ENCODE assay signal across 8 mouse cellular contexts in genomic region chr4:41136454-41136805, GRCm38 (mm10). TPM values are rescaled to one million over a fixed set of nuclear protein-coding genes. Genes with fewer than 3 reads are reported as not detected.
DNase-seq lines count a peak whose midpoint lies in the region; ATAC-seq and TF ChIP-seq lines count a peak whose summit lies in the region.

No protein-coding gene starts in this region.

- no peaks in the 10 kb centered on the region for H3K27me3 ChIP-seq in cerebellum, adult 2 months (ENCODE audit: control insufficient read depth, insufficient read depth, low read length)
- no peaks in the 10 kb centered on the region for H3K27me3 ChIP-seq in intestine, postnatal 0 days (replicated peaks; ENCODE audit: control insufficient read depth, insufficient read depth, low read length)
- H3K27me3 ChIP-seq in lung, embryonic 16.5 days (ENCODE audit: control insufficient read depth, insufficient read depth, low read depth, low read length): no peaks in the 10 kb centered on the region
- H3K27me3 ChIP-seq in spleen, adult 2 months (ENCODE audit: control insufficient read depth, insufficient read depth, low read length): no peaks in the 10 kb centered on the region

- peak; percentile 41; the same call in 1 of the 2 replicates for TF ChIP-seq POLR2A in cerebellum, adult 2 months (IDR thresholded peaks at IDR 0.05; ENCODE audit: borderline replicate concordance, insufficient read depth, low read length)
- no peak for TF ChIP-seq POLR2A in spleen, adult 2 months (IDR thresholded peaks at IDR 0.05; ENCODE audit: low read depth, low read length)

- no peak for TF ChIP-seq CTCF in layer of hippocampus, adult 2 months (conservative IDR thresholded peaks at IDR 0.05)
- no peak for TF ChIP-seq CTCF in cerebellum, adult 2 months (IDR thresholded peaks at IDR 0.05; ENCODE audit: borderline replicate concordance, insufficient read depth, low read depth, low read length)
- TF ChIP-seq CTCF in intestine, postnatal 0 days (IDR thresholded peaks at IDR 0.05; ENCODE audit: low read depth): no peak
- no peak for TF ChIP-seq CTCF in spleen, adult 2 months (IDR thresholded peaks at IDR 0.05; ENCODE audit: extremely low read depth, insufficient read depth, insufficient read length, insufficient replicate concordance)

- intact Hi-C loops in gastrocnemius, postnatal 36 days (cut with DNase I): loop anchor here (10.0 kb wide), 1 partner anchor 248 kb away; no protein-coding TSS in a partner anchor

- H3K4me3 ChIP-seq in layer of hippocampus, adult 2 months: peak overlapping the region; percentile 82
- H3K4me3 ChIP-seq in cerebellum, adult 2 months (replicated peaks; ENCODE audit: insufficient read depth, low read depth, low read length): peak overlapping the region; percentile 98
- H3K4me3 ChIP-seq in intestine, postnatal 0 days (ENCODE audit: low read depth, low read length): peak overlapping the region; percentile 96
- H3K4me3 ChIP-seq in lung, embryonic 16.5 days (ENCODE audit: low read length): peak overlapping the region; percentile 80
- peak overlapping the region; percentile 98 for H3K4me3 ChIP-seq in spleen, adult 2 months (ENCODE audit: extremely low read depth, insufficient read depth, insufficient read length)

- ATAC-seq in intestine, postnatal 0 days: 0 out of 2 replicates have a peak, but pooled peaks have one; percentile 12
- no peak for ATAC-seq in lung, embryonic 16.5 days (ENCODE audit: low read depth)

- H3K4me1 ChIP-seq in cerebellum, adult 2 months (ENCODE audit: control insufficient read depth, insufficient read depth, low read length): no peaks in the 10 kb centered on the region
- peaks cover 4% of the 10 kb centered on the region for H3K4me1 ChIP-seq in intestine, postnatal 0 days (replicated peaks; ENCODE audit: control insufficient read depth, insufficient read depth, low read length)
- H3K4me1 ChIP-seq in lung, embryonic 16.5 days (replicated peaks; ENCODE audit: control insufficient read depth, insufficient read depth, low read length): peaks cover 6% of the 10 kb centered on the region; the same call in 1 of the 2 replicates
- peaks cover 9% of the 10 kb centered on the region; the same call in 1 of the 2 replicates for H3K4me1 ChIP-seq in spleen, adult 2 months (ENCODE audit: control insufficient read depth, insufficient read depth, insufficient read length)

- peak overlapping the region; percentile 97 for H3K9ac ChIP-seq in intestine, postnatal 0 days (ENCODE audit: low read depth, low read length)
- H3K9ac ChIP-seq in lung, embryonic 16.5 days (ENCODE audit: low read length): peak overlapping the region; percentile 99

- 0% methylated on average over 4 of the region's 4 CpGs for WGBS in cerebellum, adult 2 months
- WGBS in intestine, postnatal 0 days: 0% methylated on average over 4 of the region's 4 CpGs
- WGBS in lung, embryonic 16.5 days: 1% methylated on average over 4 of the region's 4 CpGs
- 0% methylated on average over 4 of the region's 4 CpGs for WGBS in spleen, adult 2 months

- peak overlapping the region; percentile 82 for H3K4me2 ChIP-seq in intestine, postnatal 0 days (replicated peaks; ENCODE audit: low read depth)
- H3K4me2 ChIP-seq in lung, embryonic 16.5 days (ENCODE audit: low read depth, low read length): peak overlapping the region; percentile 78

- no peak for DNase-seq in layer of hippocampus, adult 2 months (ENCODE audit: low spot score in 2 of 2)
- no peak for DNase-seq in layer of hippocampus, adult 9-11 months
- DNase-seq in cerebellum, adult 2 months: peak in 1 of 2 experiments; percentile 53
- peak; percentile 27 to 35 for DNase-seq in gastrocnemius, postnatal 36 days
- no peak for DNase-seq in spleen, adult 2 months (ENCODE audit: low read depth in 1 of 2, low spot score in 2 of 2)
- no peak for DNase-seq in Muller cell, postnatal 12 days (ENCODE audit: inconsistent ontology term)

- 0 out of 2 replicates have a peak, but pooled peaks cover 5% of the 10 kb centered on the region for H3K36me3 ChIP-seq in intestine, postnatal 0 days (ENCODE audit: control insufficient read depth, insufficient read depth)
- peaks cover 5% of the 10 kb centered on the region for H3K36me3 ChIP-seq in lung, embryonic 16.5 days (ENCODE audit: control insufficient read depth, insufficient read depth, low read length)
- H3K36me3 ChIP-seq in spleen, adult 2 months (ENCODE audit: control insufficient read depth, insufficient read depth, low read length): no peaks in the 10 kb centered on the region

- H3K27ac ChIP-seq in layer of hippocampus, adult 2 months: peak overlapping the region; percentile 96
- peak overlapping the region; percentile 99 for H3K27ac ChIP-seq in cerebellum, adult 2 months (ENCODE audit: insufficient read depth, low read length)
- H3K27ac ChIP-seq in intestine, postnatal 0 days (ENCODE audit: low read depth, low read length): peak overlapping the region; percentile 98
- H3K27ac ChIP-seq in lung, embryonic 16.5 days (ENCODE audit: low read length): peak overlapping the region; percentile 99
- H3K27ac ChIP-seq in spleen, adult 2 months (ENCODE audit: insufficient read depth, low read length): peak overlapping the region; percentile 92

- no peaks in the 10 kb centered on the region for H3K9me3 ChIP-seq in intestine, postnatal 0 days (ENCODE audit: control insufficient read depth)
- no peaks in the 10 kb centered on the region for H3K9me3 ChIP-seq in lung, embryonic 16.5 days (ENCODE audit: control insufficient read depth, low read length)

RNA-seq across cellular contexts. Expression of gene Ube2r2, which starts 0.9 kb away (rescaled TPM):
- 10 to 100 TPM; 77.3 to 81.1 TPM for total RNA-seq in layer of hippocampus, adult 2 months (2021)
- polyA plus RNA-seq in cerebellum, adult 2 months (2012; rRNA removed): 109 and 135 TPM in 2 replicates
- 100 to 1,000 TPM; 122 to 145 TPM for total RNA-seq in gastrocnemius, postnatal 36 days (2021)
- 64.5 and 67.9 TPM in 2 replicates for polyA plus RNA-seq in intestine, postnatal 0 days (2015; fragmentation: Nextera tagmentation; extraction: Ambion mirVana)
- polyA plus RNA-seq in lung, embryonic 16.5 days (2015; fragmentation: Nextera tagmentation; extraction: Ambion mirVana): 72.9 and 75.6 TPM in 2 replicates
- polyA plus RNA-seq in spleen, adult 2 months (2012; rRNA removed): 28.5 and 30.3 TPM in 2 replicates

RNA-seq across cellular contexts. Expression of gene Nol6, which starts 12.2 kb away (rescaled TPM):
- 100 to 1,000 TPM; 105 to 113 TPM for total RNA-seq in layer of hippocampus, adult 2 months (2021)
- 61.2 and 63.6 TPM in 2 replicates for polyA plus RNA-seq in cerebellum, adult 2 months (2012; rRNA removed)
- 10 to 100 TPM; 13.9 to 15.4 TPM for total RNA-seq in gastrocnemius, postnatal 36 days (2021)
- 7.7 and 8.4 TPM in 2 replicates for polyA plus RNA-seq in intestine, postnatal 0 days (2015; fragmentation: Nextera tagmentation; extraction: Ambion mirVana)
- 19.7 and 22.5 TPM in 2 replicates for polyA plus RNA-seq in lung, embryonic 16.5 days (2015; fragmentation: Nextera tagmentation; extraction: Ambion mirVana)
- polyA plus RNA-seq in spleen, adult 2 months (2012; rRNA removed): 30.4 and 38.3 TPM in 2 replicates

RNA-seq across cellular contexts. Expression of gene Aqp3, which starts 38.4 kb away (rescaled TPM):
- not detected for total RNA-seq in layer of hippocampus, adult 2 months (2021)
- 0.05 TPM in 1 of 2 replicates, not detected in the other for polyA plus RNA-seq in cerebellum, adult 2 months (2012; rRNA removed)
- not detected for total RNA-seq in gastrocnemius, postnatal 36 days (2021)
- 4.1 and 7.4 TPM in 2 replicates for polyA plus RNA-seq in intestine, postnatal 0 days (2015; fragmentation: Nextera tagmentation; extraction: Ambion mirVana)
- polyA plus RNA-seq in lung, embryonic 16.5 days (2015; fragmentation: Nextera tagmentation; extraction: Ambion mirVana): 1.5 and 4.5 TPM in 2 replicates
- 3.4 and 4.7 TPM in 2 replicates for polyA plus RNA-seq in spleen, adult 2 months (2012; rRNA removed)

Comparison
In these comparisons a context has a peak if more than half of its experiments do, and no peak if none do; other contexts are left out.
1. DNase-seq: peak in gastrocnemius, postnatal 36 days (2 of 2); none in layer of hippocampus, adult 2 months (0 of 2), layer of hippocampus, adult 9-11 months (single experiment), spleen, adult 2 months (0 of 2) and Muller cell, postnatal 12 days (single experiment).
2. Peak in every context shown above with its lines, with median percentiles within 50 percentile points of each other: H3K27ac ChIP-seq and H3K4me3 ChIP-seq.